Mouse (Mus musculus) liver, postnatal 0 days (tissue): ENCODE data around the gene Hspb1. TPM values are rescaled to one million over a fixed set of nuclear protein-coding genes. Genes with fewer than 3 reads are reported as not detected.
A peak's percentile ranks its signal among the peaks of the same experiment; 100 is the strongest.

Experiments used
- ATAC-seq: fragments of 200-750 bp; cut with Nextera tagmentation; 2 replicates; pipeline ENCODE4 v1.8.0; 2017; ENCODE audit warnings: mild to moderate bottlenecking, moderate library complexity
- DNase-seq: peaks from one replicate; pipeline ENCODE4 v3.0.0-alpha.2; 2016
- H3K27ac ChIP-seq: fragments of 300-500 bp; sonication (generic); 2 replicates; pipeline ENCODE4 v1.5.1; 2014; ENCODE audit warnings: antibody characterized with exemption, moderate library complexity, mild to moderate bottlenecking, low read depth
- H3K27me3 ChIP-seq: fragments of 300-500 bp; sonication (generic); 2 replicates; pipeline ENCODE4 v1.6.1; 2014; ENCODE audit warnings: low read length, control low read depth, mixed read lengths; ENCODE audit not compliant: insufficient read depth
- H3K36me3 ChIP-seq: fragments of 300-500 bp; sonication (generic); replicated peaks from 2 replicates; pipeline ENCODE4 v1.6.1; 2014; ENCODE audit warnings: mild to moderate bottlenecking, control low read depth, low read length, moderate library complexity, mixed read lengths; ENCODE audit not compliant: insufficient read depth
- H3K4me1 ChIP-seq: fragments of 300-500 bp; sonication (generic); 2 replicates; pipeline ENCODE4 v1.6.1; 2014; ENCODE audit warnings: antibody characterized with exemption, mild to moderate bottlenecking, control low read depth; ENCODE audit not compliant: insufficient read depth
- H3K4me2 ChIP-seq: fragments of 300-500 bp; sonication (generic); 2 replicates; pipeline ENCODE4 v1.6.1; 2014; ENCODE audit warnings: low read depth, mild to moderate bottlenecking, low read length, moderate library complexity, mixed read lengths
- H3K4me3 ChIP-seq: fragments of 300-500 bp; sonication (generic); 2 replicates; pipeline ENCODE4 v1.5.1; 2014; ENCODE audit warnings: low read depth, low read length
- H3K9ac ChIP-seq: fragments of 300-500 bp; sonication (generic); replicated peaks from 2 replicates; pipeline ENCODE4 v1.6.1; 2014; ENCODE audit warnings: mild to moderate bottlenecking, moderate library complexity
- H3K9me3 ChIP-seq: fragments of 300-500 bp; sonication (generic); 2 replicates; pipeline ENCODE4 v1.6.1; 2016; ENCODE audit warnings: mild to moderate bottlenecking, control low read depth, low read length, mixed read lengths
- CTCF ChIP-seq: sonication (generic); IDR thresholded peaks from 2 replicates; pipeline ENCODE4 v1.5.1; 2016; ENCODE audit warnings: antibody characterized with exemption, low read depth
- EP300 ChIP-seq: IDR thresholded peaks from 2 replicates; pipeline ENCODE4 v1.6.1; 2016; ENCODE audit warnings: antibody characterized with exemption, low read depth, mild to moderate bottlenecking
- WGBS: fragments of 180-500 bp; shearing (Covaris S2); extraction: QIAGEN DNeasy Blood & Tissue Kit; methylation state at CpG from one replicate; pipeline ENCODE4 v1.1.7; 2014; ENCODE audit not compliant: insufficient replicate concordance; 5-methylcytosine and 5-hydroxymethylcytosine counted together
- polyA plus RNA-seq: library from polyadenylated mRNA; unstranded; fragments of >200 nt; fragmentation: Nextera tagmentation; extraction: Ambion mirVana; gene quantifications from 2 replicates; pipeline ENCODE4 v1.2.1, GENCODE M21; 2015

Hspb1 gene
- polyA plus RNA-seq, 1 experiment from 2014 or later, result 4.5 TPM

DNA sequence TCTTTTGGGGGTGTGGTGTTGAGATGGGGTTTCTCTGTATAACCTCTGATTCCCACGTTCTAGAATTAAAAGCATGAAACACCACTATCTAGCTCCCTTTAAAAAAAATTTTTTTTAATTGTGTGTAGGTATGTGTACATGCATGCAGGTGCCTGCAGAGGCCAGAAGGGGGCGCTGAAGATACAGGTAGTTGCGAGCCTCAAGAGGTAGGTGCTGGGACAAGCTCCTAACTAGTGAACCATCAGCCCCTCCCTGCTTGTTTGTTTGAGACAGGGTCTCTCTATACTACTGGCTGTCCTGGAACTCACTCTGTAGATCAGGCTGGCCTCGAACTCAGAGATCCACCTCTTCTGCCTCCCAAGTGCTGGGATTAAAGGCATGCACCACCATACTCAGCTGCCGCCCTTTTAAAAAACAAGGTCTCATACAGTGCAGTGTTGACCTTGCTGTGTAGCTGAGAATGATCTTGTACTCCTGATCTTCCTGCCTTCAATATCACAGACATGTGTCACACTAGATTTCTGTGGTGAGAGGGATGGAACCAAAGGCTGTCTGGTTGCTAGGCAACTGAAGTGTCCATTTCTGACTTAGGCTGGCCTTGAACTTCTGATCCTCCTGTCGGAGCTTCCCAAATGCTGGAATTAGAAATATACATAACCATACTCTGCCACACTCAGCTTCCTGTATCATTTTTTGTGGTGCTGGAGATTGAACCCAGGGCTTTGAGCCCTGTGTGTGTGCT is 13.8 kb downstream of the Hspb1 start:
- no peak for ATAC-seq
- no peak overlapping the region for H3K4me2 ChIP-seq
- H3K9me3 ChIP-seq, result no peaks in the 10 kb centered on the region
- peak; percentile 64 for DNase-seq
- H3K4me1 ChIP-seq, result peaks cover 17% of the 10 kb centered on the region
- H3K27me3 ChIP-seq, result no peaks in the 10 kb centered on the region; the same call in 1 of the 2 replicates
- H3K4me3 ChIP-seq, result no peak overlapping the region
- peak; percentile 58 for TF ChIP-seq CTCF
- no peak for TF ChIP-seq EP300
- no peaks in the 10 kb centered on the region for H3K36me3 ChIP-seq
- 48% methylated on average over 6 of the region's 6 CpGs for WGBS
- H3K9ac ChIP-seq, result no peak overlapping the region
- H3K27ac ChIP-seq, result no peak overlapping the region

DNA sequence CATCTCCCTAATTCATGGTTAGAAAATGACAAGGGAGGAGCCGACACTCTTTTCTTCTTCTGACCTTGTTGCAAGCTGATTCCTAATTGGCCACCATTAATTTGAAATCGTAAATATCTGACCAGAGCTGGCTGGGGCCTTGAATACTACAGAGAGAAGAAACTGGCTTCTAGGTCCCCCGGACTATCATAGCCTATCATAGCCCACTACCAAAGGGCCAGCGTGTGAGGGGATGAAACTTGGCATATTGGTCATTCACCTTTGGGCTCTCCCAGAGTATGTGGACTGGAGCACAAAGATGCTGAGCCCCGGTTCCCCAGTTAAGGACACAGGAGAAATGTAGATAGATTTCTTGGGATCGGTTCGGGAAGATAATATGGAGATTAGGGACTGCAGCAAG is 15.3 kb downstream of the Hspb1 start:
- DNase-seq, result no peak
- Histone ChIP-seq H3K27me3 (no peaks in the 10 kb centered on the region; the same call in 1 of the 2 replicates), H3K36me3 (peaks cover 3% of the 10 kb centered on the region; the same call in 1 of the 2 replicates), H3K4me2 (peak overlapping the region; percentile 63), H3K4me1 (peaks cover 27% of the 10 kb centered on the region), H3K27ac (no peak overlapping the region), H3K4me3 (0 out of 2 replicates have a peak overlapping the region, but pooled peaks have one; percentile 28), H3K9me3 (no peaks in the 10 kb centered on the region), H3K9ac (0 out of 2 replicates have a peak overlapping the region, but pooled peaks have one; percentile 23)
- WGBS, result 42% methylated on average over 7 of the region's 7 CpGs
- TF ChIP-seq EP300 (no peak), CTCF (no peak)
- no peak for ATAC-seq

DNA sequence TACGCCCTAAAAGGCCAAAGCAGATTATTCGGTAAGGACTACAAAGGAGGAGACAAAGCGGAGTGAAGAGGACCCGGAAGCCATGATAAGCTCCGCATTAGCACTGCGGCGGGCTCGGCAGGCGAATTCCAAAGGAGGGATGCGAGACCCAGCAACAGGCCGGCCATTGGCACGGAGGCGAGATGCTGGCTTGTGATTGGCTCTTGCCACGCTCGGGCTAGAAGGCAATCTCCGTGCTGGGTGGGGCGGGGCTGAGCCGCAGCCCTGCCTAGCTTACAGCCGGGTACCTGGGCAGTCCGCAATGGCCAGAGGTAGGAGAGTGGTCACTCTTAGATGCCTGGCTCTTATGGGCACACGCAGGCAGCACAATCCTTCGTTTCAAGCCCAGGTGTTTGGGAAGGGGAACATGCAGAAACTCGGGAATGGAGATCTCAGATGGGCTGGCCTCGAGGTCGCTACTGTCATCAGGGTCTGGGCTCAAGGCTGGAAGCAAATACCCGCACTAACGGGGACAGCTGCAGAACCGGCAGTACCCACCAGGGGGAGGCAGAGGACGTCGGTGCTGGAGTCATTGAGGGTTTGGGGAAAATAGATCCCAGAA is 15.9 kb downstream of the Hspb1 start:
- peaks cover 27% of the 10 kb centered on the region for H3K4me1 ChIP-seq
- H3K27ac ChIP-seq, result no peak overlapping the region
- H3K9ac ChIP-seq, result peak overlapping the region; percentile 23; the same call in 1 of the 2 replicates
- H3K27me3 ChIP-seq, result no peaks in the 10 kb centered on the region; the same call in 1 of the 2 replicates
- peaks cover 3% of the 10 kb centered on the region; the same call in 1 of the 2 replicates for H3K36me3 ChIP-seq
- no peaks in the 10 kb centered on the region for H3K9me3 ChIP-seq
- H3K4me2 ChIP-seq, result peak overlapping the region; percentile 63
- ATAC-seq, result peak; percentile 89
- TF ChIP-seq EP300 (no peak), CTCF (peak; percentile 95)
- peak overlapping the region; percentile 28; the same call in 1 of the 2 replicates for H3K4me3 ChIP-seq
- peak; percentile 90 for DNase-seq
- 8% methylated on average over 28 of the region's 30 CpGs for WGBS

DNA sequence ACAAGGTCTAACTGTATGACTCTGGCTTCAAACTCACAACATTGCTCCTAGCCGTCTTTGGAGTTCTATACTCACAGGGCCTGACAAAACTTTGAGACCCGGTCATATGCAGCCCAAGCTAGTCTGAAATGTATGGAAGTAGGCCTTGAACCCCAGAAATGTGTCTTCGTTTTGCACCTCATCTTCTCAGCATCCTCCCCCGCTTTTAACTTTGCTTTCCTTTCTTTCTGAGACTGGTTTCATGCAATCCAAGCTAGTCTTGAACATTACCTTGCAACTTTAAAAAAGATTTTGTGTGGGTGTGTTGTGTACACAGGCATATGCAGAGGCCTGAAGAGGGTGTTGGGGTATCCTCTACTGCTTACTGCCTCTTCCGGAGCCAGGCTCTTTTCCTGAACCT is 16.5 kb downstream of the Hspb1 start:
- Histone ChIP-seq H3K4me2 (no peak overlapping the region), H3K27me3 (no peaks in the 10 kb centered on the region; the same call in 1 of the 2 replicates), H3K27ac (no peak overlapping the region), H3K4me3 (no peak overlapping the region), H3K36me3 (peaks cover 6% of the 10 kb centered on the region), H3K4me1 (peaks cover 32% of the 10 kb centered on the region), H3K9me3 (no peaks in the 10 kb centered on the region), H3K9ac (no peak overlapping the region; the same call in 1 of the 2 replicates)
- ATAC-seq (no peak), DNase-seq (no peak)
- WGBS, result 59% methylated on average over 5 of the region's 5 CpGs
- TF ChIP-seq CTCF, result no peak
- TF ChIP-seq EP300, result no peak

DNA sequence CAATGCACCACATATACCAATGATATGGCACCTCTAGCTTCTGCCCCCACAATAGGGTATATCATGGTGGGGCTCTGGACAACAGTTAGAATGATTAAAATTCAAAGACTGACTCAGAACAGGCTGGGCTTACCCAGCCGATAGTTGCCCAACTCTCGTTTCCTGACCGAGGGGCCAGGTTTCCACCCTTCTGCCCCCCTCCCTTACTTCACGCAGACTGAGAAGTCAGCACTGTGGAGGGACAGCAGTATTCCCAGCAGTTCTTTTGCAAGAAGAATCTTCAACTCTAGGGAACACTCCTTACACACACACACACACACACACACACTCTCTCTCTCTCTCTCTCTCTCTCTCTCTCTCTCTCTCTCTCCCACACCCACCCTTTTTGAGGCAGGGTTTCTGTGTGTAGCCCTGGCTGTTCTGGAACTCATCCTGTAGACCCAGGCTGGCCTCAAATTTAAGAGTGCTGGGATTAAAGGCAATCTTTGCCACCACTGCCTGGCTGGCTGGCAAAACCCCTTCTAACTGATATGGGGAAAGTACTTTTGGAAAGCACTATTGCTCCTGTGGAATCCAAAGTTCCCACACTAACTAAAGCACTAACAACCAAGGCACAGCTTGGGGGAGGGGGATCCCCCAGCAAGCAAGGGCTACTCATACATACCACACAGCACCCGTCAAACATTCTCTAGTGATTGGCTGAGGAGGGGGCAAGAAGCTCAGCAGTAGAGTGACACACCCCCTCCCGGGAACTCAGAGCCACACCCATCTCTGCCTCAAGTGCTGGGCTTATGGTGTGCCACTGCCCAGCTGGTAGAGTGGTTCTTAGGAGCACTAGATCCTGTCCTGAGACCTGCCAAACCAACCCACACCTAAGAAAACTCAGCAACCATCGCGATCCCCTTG is 17.9 kb downstream of the Hspb1 start:
- H3K4me3 ChIP-seq, result no peak overlapping the region
- H3K4me2 ChIP-seq, result no peak overlapping the region
- DNase-seq (no peak), ATAC-seq (no peak)
- no peaks in the 10 kb centered on the region for H3K9me3 ChIP-seq
- H3K36me3 ChIP-seq, result peaks cover 19% of the 10 kb centered on the region
- no peak for TF ChIP-seq EP300
- no peak for TF ChIP-seq CTCF
- peaks cover 38% of the 10 kb centered on the region for H3K4me1 ChIP-seq
- WGBS, result 43% methylated on average over 8 of the region's 8 CpGs
- H3K27ac ChIP-seq, result no peak overlapping the region
- 0 out of 2 replicates have a peak overlapping the region, but pooled peaks have one; percentile 21 for H3K9ac ChIP-seq
- H3K27me3 ChIP-seq, result no peaks in the 10 kb centered on the region; the same call in 1 of the 2 replicates
